Mouse (Mus musculus) cortical plate, adult 2 months (tissue): ENCODE data around the gene C8g. TPM values are rescaled to one million over a fixed set of nuclear protein-coding genes. Genes with fewer than 3 reads are reported as not detected.

Experiments used
- H3K27ac ChIP-seq: fragments of 200-500 bp; 2 replicates; pipeline ENCODE4 v1.5.1; 2012; ENCODE audit warnings: low read length, control low read depth, inconsistent platforms; ENCODE audit not compliant: insufficient read depth
- H3K4me1 ChIP-seq: fragments of 200-500 bp; 2 replicates; pipeline ENCODE4 v1.6.1; 2011; ENCODE audit warnings: low read length; ENCODE audit not compliant: control insufficient read depth, insufficient read depth
- H3K4me3 ChIP-seq: fragments of 200-500 bp; 2 replicates; pipeline ENCODE4 v1.5.1; 2011; ENCODE audit warnings: mild to moderate bottlenecking, low read length, control low read depth; ENCODE audit not compliant: insufficient read depth
- CTCF ChIP-seq: fragments of 200-500 bp; IDR thresholded peaks from 2 replicates; pipeline ENCODE4 v1.5.1; 2011; ENCODE audit warnings: mild to moderate bottlenecking, control low read depth, low read length; ENCODE audit not compliant: insufficient read depth; ENCODE audit errors: extremely low read depth
- POLR2A ChIP-seq: fragments of 200-500 bp; IDR thresholded peaks from 2 replicates; pipeline ENCODE4 v1.6.1; 2011; ENCODE audit warnings: mild to moderate bottlenecking, low read length, control low read depth; ENCODE audit not compliant: insufficient read depth; ENCODE audit errors: extremely low read depth
- polyA plus RNA-seq: library from polyadenylated mRNA; depleted of rRNA; stranded (reverse); fragments of >200 nt; gene quantifications from 2 replicates; pipeline ENCODE4 v1.2.3, GENCODE M21; 2012; rRNA removed

The C8g gene
- polyA plus RNA-seq = 2.3 and 3.3 TPM in 2 replicates

- peak within 1 kb of the TSS; percentile 68 for H3K27ac ChIP-seq
- no peak for TF ChIP-seq POLR2A
- no peak for TF ChIP-seq CTCF
- H3K4me3 ChIP-seq = peak within 1 kb of the TSS; percentile 92
- no peaks in the 10 kb centered on the region; the same call in 1 of the 2 replicates for H3K4me1 ChIP-seq
Observed at GRCm38 (mm10) chr2:25501593-25502486, at the start of gene C8g. C8g (minus strand) TSS chr2:25501719.

DNA sequence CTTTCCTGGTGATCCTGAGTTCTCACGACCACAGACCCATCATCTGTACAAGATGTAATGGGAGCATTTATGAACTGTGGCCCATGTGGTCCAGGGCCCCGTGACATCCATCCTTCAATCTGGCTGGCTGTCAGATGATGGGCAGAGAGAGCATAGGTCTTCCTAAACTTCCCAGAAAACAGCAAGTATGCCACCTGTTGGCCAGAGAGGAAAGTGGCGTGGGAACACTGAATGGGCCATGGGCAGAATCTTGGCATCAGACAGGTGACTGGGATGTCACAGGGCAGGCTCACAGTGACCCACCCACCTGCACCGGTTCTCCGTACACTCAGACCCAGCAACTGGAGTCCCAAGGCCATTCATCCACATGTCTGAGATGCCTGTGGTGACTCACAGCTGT, 49.7 kb upstream of the C8g start:
- H3K4me1 ChIP-seq = no peaks in the 10 kb centered on the region
- no peak overlapping the region for H3K4me3 ChIP-seq
- no peak overlapping the region for H3K27ac ChIP-seq
- TF ChIP-seq POLR2A = no peak
- TF ChIP-seq CTCF = peak; percentile 69

- Histone ChIP-seq H3K4me1 (no peaks in the 10 kb centered on the region), H3K27ac (no peak overlapping the region), H3K4me3 (no peak overlapping the region)
- TF ChIP-seq CTCF (no peak), POLR2A (no peak)
Observed at GRCm38 (mm10) chr2:25549021-25549991, 47.8 kb upstream of the C8g start.

DNA sequence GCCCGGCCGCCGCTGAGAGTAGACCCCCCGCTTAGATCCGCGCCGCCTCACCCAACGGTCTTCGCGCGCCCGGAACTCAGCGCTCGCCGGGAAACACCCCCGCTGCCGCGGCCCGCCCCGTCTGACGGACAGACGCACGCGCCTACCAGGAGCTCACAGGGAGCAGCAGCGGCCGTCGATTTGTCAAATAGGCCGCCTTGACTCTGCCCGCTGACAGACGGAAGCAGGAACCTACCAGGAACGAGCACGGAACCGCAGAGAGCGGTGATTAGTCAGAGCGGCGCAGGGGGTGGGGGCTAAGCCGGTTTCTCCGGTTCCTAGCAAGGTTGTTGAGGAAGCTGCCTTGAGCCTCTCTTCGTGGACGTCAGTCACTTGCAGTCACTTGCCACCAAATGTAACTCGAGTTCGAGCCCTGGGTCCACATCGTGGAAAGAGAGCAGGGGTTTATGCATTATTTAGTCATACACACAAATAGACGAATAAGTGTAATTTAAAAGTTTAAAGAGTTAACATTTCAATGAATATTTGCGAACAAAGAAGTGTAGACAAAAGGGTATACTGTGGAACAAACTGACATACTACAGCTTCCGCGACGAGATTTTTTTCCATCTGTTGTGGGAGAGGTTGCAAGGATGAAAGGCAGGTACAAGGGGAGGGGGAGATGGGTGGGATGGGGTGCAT, 45.4 kb upstream of the C8g start, which contains the start of gene Traf2:
Traf2 (minus strand) TSS at position 130 of the 681 bp plus-strand sequence.
- Histone ChIP-seq H3K4me3 (peak within 1 kb of the TSS; percentile 69), H3K27ac (no peak within 1 kb of the TSS), H3K4me1 (no peaks in the 10 kb centered on the region)
- peak; percentile 40; the same call in 1 of the 2 replicates for TF ChIP-seq POLR2A
- TF ChIP-seq CTCF = no peak

GRCm38 (mm10) chr2:25545996-25546810, 44.7 kb upstream of the C8g start:
- no peak overlapping the region for H3K27ac ChIP-seq
- TF ChIP-seq POLR2A (no peak), CTCF (no peak)
- H3K4me3 ChIP-seq = peak overlapping the region; percentile 69
- H3K4me1 ChIP-seq = no peaks in the 10 kb centered on the region

GRCm38 (mm10) chr2:25541644-25542367, 40.3 kb upstream of the C8g start:
- Histone ChIP-seq H3K4me1 (no peaks in the 10 kb centered on the region), H3K4me3 (no peak overlapping the region), H3K27ac (no peak overlapping the region)
- TF ChIP-seq POLR2A (no peak), CTCF (no peak)

DNA sequence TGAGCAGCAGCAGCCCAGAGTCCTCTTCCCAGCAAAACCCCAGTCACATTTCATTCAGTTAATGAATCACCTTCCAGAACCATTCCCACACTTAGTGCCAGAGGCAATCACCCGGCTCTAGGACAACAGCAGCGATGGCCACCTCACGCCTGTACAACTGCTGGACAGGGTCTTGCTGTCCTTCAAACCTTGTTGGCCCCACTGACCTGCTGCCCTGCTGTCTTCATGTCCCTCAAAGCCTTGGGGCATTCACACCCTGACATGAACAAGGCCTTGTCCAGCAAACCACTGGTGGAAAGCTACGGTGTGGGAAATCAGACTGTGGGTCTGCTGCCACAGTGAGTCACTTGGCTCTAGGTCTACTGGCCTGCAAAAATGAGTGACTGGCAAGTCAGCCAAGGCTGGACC, 39.0 kb upstream of the C8g start:
- Histone ChIP-seq H3K27ac (no peak overlapping the region), H3K4me3 (no peak overlapping the region), H3K4me1 (no peaks in the 10 kb centered on the region)
- no peak for TF ChIP-seq POLR2A
- TF ChIP-seq CTCF = no peak

GRCm38 (mm10) chr2:25536531-25536930, 35.0 kb upstream of the C8g start:
- no peak overlapping the region for H3K4me3 ChIP-seq
- no peaks in the 10 kb centered on the region for H3K4me1 ChIP-seq
- no peak for TF ChIP-seq POLR2A
- TF ChIP-seq CTCF = no peak
- no peak overlapping the region for H3K27ac ChIP-seq
